Mouse (Mus musculus) CH12.LX (cell line): ENCODE results near the gene Lipc.

Experiments
- CTCF ChIP-seq, 2 experiments: IDR thresholded peaks in 1 of 2; conservative IDR thresholded peaks in 1 of 2; 2 replicates each; pipeline ENCODE4 v1.5.1; 2011 to 2012; ENCODE audit warnings: low read depth in 2 of 2, low read length in 2 of 2, improper control_type of control experiment in 1 of 2, inconsistent platforms in 1 of 2, mild to moderate bottlenecking in 1 of 2, moderate library complexity in 1 of 2
- EP300 ChIP-seq: IDR thresholded peaks from 2 replicates; pipeline ENCODE4 v1.6.1; 2011; ENCODE audit warnings: low read length, improper control_type of control experiment
- KAT2A ChIP-seq: IDR thresholded peaks from 2 replicates; pipeline ENCODE4 v1.6.1; 2012; ENCODE audit warnings: low read length, improper control_type of control experiment, inconsistent platforms; ENCODE audit not compliant: insufficient replicate concordance
- SIN3A ChIP-seq: IDR thresholded peaks from 2 replicates; pipeline ENCODE4 v1.6.1; 2012; ENCODE audit warnings: low read length, improper control_type of control experiment, inconsistent platforms
- TCF12 ChIP-seq: IDR thresholded peaks from 2 replicates; pipeline ENCODE4 v1.6.1; 2014; ENCODE audit warnings: low read depth, mild to moderate bottlenecking, inconsistent platforms, low read length, improper control_type of control experiment
- USF1 ChIP-seq: IDR thresholded peaks from 2 replicates; pipeline ENCODE4 v1.6.1; 2014; ENCODE audit warnings: low read depth, mild to moderate bottlenecking, inconsistent platforms, low read length, improper control_type of control experiment

DNA sequence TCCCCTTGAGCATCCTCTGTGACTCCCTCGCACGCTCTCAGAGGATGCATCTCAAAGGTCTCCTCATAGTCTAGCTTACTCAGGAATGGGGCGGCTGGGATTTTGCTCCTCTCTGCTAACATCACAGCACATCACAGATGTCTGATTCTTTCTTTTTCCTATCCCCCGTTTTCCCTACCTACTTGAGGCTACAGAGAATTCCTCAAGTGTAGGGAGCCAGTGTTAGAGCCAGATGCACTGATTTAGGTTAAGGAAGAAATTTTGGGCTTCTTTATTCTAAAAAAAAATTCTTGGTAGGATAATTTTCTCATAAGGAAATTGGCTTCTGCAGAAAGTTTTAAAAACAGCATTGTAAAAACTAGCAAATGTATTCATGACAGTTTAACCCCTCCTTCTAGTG lies 84.6 kb downstream of the Lipc start:
- TF ChIP-seq CTCF (conservative IDR thresholded peaks at IDR 0.05 in 1 of 2, IDR thresholded peaks at IDR 0.05 in 1 of 2; ENCODE audit: low read depth in 2 of 2, low read length in 2 of 2) (no peak), KAT2A (no peak), SIN3A (no peak), USF1 (no peak), EP300 (no peak), TCF12 (no peak)
